Mouse (Mus musculus): ENCODE measurements around the gene Veph1. TPM values are rescaled to one million over a fixed set of nuclear protein-coding genes. Genes with fewer than 3 reads are reported as not detected.

Gene Veph1
- not detected in 4 replicates for total RNA-seq (2023; ENCODE audit: inconsistent age)

DNA sequence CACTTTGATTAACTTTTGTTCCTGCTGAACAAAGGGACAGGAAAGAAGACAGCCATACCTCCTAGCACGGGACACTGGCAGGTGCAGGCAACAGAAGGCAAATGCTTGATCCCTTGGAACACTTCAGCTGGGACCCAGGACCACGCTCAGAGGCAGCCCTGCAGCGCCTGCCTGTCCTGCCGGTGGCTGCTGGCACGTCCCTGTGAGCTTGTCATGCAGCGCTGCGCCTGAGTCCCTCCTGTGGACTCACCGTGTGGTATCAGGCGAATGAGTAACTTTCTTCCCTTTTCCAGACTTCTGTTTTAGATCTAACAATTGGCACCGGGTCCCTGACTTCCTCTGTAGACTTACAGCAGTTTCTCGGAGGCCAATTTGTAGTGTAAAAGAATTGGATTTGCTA lies at the start of gene Veph1:
Veph1 (minus strand) TSS at position 293 of the 400 bp plus-strand sequence.

DNA sequence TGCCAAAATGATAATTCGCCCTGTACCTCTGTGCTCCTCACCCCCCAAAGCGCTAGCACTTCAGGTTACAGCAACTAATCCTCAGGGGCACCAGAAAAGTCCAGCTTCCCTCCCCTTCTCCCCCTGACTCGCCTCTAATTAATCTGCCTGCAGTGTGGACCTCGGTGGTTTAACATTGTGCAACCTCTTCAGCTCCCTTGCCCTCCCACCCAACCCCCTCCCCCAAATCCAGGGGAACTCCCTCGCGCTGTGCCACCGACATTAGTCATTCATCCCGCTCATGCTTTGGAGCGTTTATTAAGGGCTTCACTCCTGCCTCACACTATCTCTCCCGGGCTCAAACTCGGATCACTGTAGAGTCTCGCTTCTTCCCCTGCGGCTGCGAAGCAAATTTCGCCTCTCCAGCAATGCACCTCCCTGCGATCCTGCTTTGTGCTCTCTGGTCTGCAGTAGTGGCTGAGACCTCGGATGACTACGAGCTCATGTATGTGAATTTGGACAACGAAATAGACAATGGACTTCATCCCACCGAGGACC lies 76.9 kb downstream of the Veph1 start, which contains the start of gene Ptx3:
Ptx3 (plus strand) TSS at position 256 of the 537 bp plus-strand sequence.

Other genes with a start within 250 kb of the Veph1 start
- not detected in 4 replicates for gene Ptx3, start 76.9 kb downstream of the Veph1 start, total RNA-seq (2023; ENCODE audit: inconsistent age)

Measured in B cell, adult (primary cell).